Mouse (Mus musculus): ENCODE measurements around the gene Pirb. TPM values are rescaled to one million over a fixed set of nuclear protein-coding genes. Genes with fewer than 3 reads are reported as not detected.

Gene Pirb
- polyA plus RNA-seq (2021; fragmentation: Nextera tagmentation): 0.32 and 0.36 TPM in 2 replicates
- long read RNA-seq, experiment 1, partial matches to known transcripts: 2 of 3 reads
- long read RNA-seq, experiment 1, other reads (novel, unspliced or antisense): 1 of 3 reads
- long read RNA-seq, experiment 2, partial matches to known transcripts: 1 of 1 reads
- long read RNA-seq, experiment 2, other reads (novel, unspliced or antisense): 0 of 1 reads

GRCm38 (mm10) chr7:3720268-3720667 is at the start of gene Pirb:
TSS of gene Pirb (minus strand) at chr7:3720391.

GRCm38 (mm10) chr7:3703879-3704441 is 16.2 kb downstream of the Pirb start, which contains the start of gene Rps9:
TSS of gene Rps9 (plus strand) at chr7:3703993.

DNA sequence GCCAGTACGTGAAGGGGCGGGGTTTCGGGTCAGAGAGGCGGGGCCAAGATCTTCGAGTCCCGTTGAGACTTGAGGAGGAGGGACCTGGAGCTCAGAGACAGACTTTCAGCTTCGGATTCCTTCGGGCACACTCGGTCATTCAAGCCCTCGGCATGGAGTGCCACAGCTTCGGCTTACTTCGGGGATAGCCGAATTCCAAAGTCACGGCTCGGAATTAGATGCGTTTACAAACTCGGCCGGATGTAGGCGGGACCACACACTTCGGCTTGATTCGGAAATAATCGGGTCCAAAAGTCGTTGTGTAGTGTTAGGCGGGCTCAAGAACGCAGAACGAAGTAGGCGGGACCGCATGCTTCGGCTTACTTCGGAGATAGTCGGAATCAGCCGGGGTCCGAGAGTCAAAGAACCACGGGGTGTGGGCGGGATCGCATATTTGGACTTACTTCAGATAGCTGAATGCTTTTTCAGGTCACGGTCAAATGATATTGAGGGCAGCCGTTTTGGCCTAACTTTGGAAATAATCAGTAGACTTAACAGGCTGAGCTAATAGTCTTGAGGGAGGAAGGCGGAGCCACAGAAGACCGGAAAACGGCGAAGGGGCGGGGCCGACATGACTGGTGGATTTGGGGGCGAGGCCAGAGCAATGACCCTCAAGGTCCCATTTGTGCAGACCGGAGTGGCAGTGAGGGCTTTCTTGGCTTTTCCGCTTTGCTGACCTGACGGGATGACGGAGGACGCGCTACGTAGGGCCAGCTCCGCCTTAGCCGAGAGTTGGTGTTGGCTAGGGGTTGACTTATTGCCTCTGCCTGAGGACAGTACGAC is 27.0 kb downstream of the Pirb start, which contains the start of gene Mboat7:
Gene Mboat7 (minus strand): TSS at position 537 of the 822 bp plus-strand sequence.

GRCm38 (mm10) chr7:3692382-3692986 is 27.7 kb downstream of the Pirb start, which contains the start of gene Tsen34:
TSS of gene Tsen34 (plus strand) at chr7:3692863.

DNA sequence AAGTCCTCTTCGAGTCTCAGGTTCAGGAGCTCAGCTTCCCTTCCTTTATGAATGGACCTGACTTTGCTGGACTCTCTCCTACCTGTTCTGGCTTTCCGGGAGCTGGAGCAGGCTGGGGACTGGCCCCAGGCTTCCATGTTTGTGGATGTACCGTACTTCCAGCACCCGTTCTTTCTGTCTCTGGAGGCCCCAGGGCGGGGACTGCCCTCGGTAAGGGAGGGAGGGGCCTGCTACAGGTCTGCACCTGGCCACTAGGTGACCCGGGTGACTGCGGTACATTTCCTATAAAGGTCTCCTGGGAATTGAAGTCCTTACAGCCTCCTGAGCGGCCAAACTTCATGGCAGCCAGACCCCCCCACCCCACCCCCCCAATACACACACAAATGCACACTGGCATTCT is 42.8 kb downstream of the Pirb start, which contains the start of gene Tmc4:
Gene Tmc4 (minus strand): TSS at position 212 of the 400 bp plus-strand sequence.

DNA sequence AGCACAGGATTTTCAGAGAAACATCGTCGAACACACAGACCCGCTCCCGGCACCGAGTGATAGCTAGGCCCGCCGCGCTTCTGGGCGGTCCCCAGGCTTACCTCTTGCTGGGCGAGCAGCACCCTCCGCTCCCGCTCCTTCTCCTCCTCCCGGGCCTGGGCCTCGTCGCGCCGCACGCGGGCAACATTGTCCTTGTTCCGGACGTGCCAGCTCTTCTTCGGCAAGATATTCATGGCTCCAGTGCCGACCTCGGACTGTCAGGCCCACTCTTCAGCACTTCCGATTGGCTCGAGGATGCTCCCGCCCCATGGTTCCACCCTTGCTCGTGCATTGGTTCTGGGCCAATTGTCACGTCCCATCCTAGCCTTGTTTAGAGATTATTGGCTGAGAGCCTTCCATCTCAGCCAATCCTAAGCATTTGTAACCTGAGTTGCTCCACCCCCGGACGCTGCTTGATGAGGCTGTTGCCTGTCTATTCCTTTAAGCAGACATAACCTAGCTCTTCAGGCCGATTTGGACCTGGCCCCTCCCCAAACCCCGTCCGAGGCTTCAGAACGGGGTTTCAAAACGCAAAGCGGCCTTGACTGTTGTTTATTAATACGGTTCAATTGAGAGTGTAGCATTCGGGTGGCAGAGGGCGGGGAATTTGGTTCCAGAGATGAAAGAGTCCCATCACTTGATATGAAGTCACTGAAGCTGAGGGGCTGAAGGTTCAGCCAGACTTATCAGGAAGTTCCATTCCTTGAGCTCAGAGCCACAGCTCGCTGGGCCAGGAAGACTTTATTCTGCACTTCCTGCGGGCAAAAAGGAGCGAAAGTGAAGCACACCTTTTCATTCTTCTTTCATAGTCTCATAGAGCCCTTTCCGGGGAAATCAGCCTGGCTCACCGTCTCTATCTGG is 54.7 kb downstream of the Pirb start, which contains the start of gene Leng1:
Gene Leng1 (minus strand): TSS at position 626 of the 900 bp plus-strand sequence.

Other genes starting within 250 kb of the Pirb start
- gene Tarm1, start 217.8 kb downstream of the Pirb start, polyA plus RNA-seq (2021; fragmentation: Nextera tagmentation): not detected in 2 replicates
- gene Oscar, start 104.2 kb downstream of the Pirb start, polyA plus RNA-seq (2021; fragmentation: Nextera tagmentation): 0.29 and 0.43 TPM in 2 replicates
- 1,579 and 1,845 TPM in 2 replicates for gene Ndufa3, start 103.0 kb downstream of the Pirb start, polyA plus RNA-seq (2021; fragmentation: Nextera tagmentation)
- gene Tfpt, start 90.5 kb downstream of the Pirb start, polyA plus RNA-seq (2021; fragmentation: Nextera tagmentation): 32.7 and 37.1 TPM in 2 replicates
- 50.5 and 56.9 TPM in 2 replicates for gene Prpf31, start 90.4 kb downstream of the Pirb start, polyA plus RNA-seq (2021; fragmentation: Nextera tagmentation)
- 19.6 and 20.0 TPM in 2 replicates for gene Cnot3, start 75.1 kb downstream of the Pirb start, polyA plus RNA-seq (2021; fragmentation: Nextera tagmentation)
- gene Leng1, start 54.6 kb downstream of the Pirb start, polyA plus RNA-seq (2021; fragmentation: Nextera tagmentation): 5.6 and 6.7 TPM in 2 replicates
- 0.17 and 0.54 TPM in 2 replicates for gene Tmc4, start 42.8 kb downstream of the Pirb start, polyA plus RNA-seq (2021; fragmentation: Nextera tagmentation)
- 124 and 129 TPM in 2 replicates for gene Tsen34, start 27.5 kb downstream of the Pirb start, polyA plus RNA-seq (2021; fragmentation: Nextera tagmentation)
- gene Mboat7, start 26.9 kb downstream of the Pirb start, polyA plus RNA-seq (2021; fragmentation: Nextera tagmentation): 90.7 and 112 TPM in 2 replicates
- 1,276 and 1,338 TPM in 2 replicates for gene Rps9, start 16.4 kb downstream of the Pirb start, polyA plus RNA-seq (2021; fragmentation: Nextera tagmentation)
- not detected in 2 replicates for gene Gm15448, start 105.3 kb upstream of the Pirb start, polyA plus RNA-seq (2021; fragmentation: Nextera tagmentation)
- not detected in 2 replicates for gene Pira2, start 124.7 kb upstream of the Pirb start, polyA plus RNA-seq (2021; fragmentation: Nextera tagmentation)
- not detected in 2 replicates for gene Gm14548, start 177.7 kb upstream of the Pirb start, polyA plus RNA-seq (2021; fragmentation: Nextera tagmentation)
- gene Lilra6, start 195.1 kb upstream of the Pirb start, polyA plus RNA-seq (2021; fragmentation: Nextera tagmentation): not detected in 2 replicates

Data from left cerebral cortex, adult 6 months (tissue).